Mouse (Mus musculus): Measurements from ENCODE around the gene Pecam1. TPM values are rescaled to one million over a fixed set of nuclear protein-coding genes. Genes with fewer than 3 reads are reported as not detected.
"Not testable (repeated sequence)": the region's sequence is repeated elsewhere in the genome, so short reads cannot be mapped to it uniquely, and the experiment has no call there.

Gene Pecam1
- total and polyA plus RNA-seq, 3 experiments = 18.4 to 22.3 (median 19.2) TPM

DNA sequence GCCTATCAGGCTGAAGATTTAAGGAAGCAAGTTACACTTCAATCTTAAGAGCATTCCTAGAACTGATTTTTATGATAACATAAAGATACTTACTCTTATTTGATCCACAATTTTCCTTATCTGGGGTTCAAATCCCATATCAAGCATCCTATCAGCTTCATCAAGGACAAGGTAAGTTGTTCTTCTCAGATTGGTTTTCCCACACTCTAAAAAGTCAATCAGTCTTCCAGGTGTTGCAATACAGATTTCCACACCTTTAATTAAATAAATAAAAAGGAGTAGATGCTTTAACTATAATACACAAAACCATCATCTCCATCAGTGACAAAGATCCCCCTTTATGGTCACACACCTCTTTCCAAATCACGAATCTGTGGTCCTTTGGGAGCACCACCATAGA is 34.6 kb upstream of the Pecam1 start:
- Histone ChIP-seq H3K27ac (ENCODE audit: insufficient read depth, low read depth) (no peak overlapping the region), H3K9me3 (replicated peaks; ENCODE audit: low read length) (no peaks in the 10 kb centered on the region), H3K4me2 (ENCODE audit: insufficient read depth, low read depth, poor library complexity, severe bottlenecking) (peak overlapping the region; percentile 31; the same call in 1 of the 2 replicates), H3K4me1 (ENCODE audit: control insufficient read depth in 1 of 2, insufficient read depth in 2 of 2) (peaks cover under 1 to 52% of the 10 kb centered on the region in 2 experiments; a peak in 2 of 4 replicates), H3K27me3 (replicated peaks) (no peaks in the 10 kb centered on the region), H3K79me2 (replicated peaks; ENCODE audit: control insufficient read depth, extremely low read depth, insufficient read depth, poor library complexity, severe bottlenecking) (peaks cover 70% of the 10 kb centered on the region), H3K4me3 (replicated peaks in 1 of 3; ENCODE audit: low read depth in 2 of 3, low read length in 2 of 3, poor library complexity in 1 of 3) (no peak overlapping the region), H3K9ac (ENCODE audit: insufficient read depth, low read depth) (0 out of 2 replicates have a peak overlapping the region, but pooled peaks have one; percentile 100), H3K36me3 (replicated peaks in 1 of 2; ENCODE audit: control insufficient read depth in 1 of 2, insufficient read depth in 1 of 2, low read length in 1 of 2) (peaks cover 53 to 66% of the 10 kb centered on the region in 2 experiments)
- in situ Hi-C loops (cut with MboI; ENCODE audit: low pct_ligation_motif_present, low pct_unique_long_range_greater_than_20kb, low sequenced_read_pairs) = no loop called here
- dilution Hi-C loops (cut with MboI; ENCODE audit: extremely low pct_ligation_motif_present, extremely low pct_unique_long_range_greater_than_20kb, low sequenced_read_pairs) = no loop called here
- DNase-seq (ENCODE audit: extremely low read depth) = no peak
- TF ChIP-seq CTCF (conservative IDR thresholded peaks at IDR 0.05 in 1 of 2, IDR thresholded peaks at IDR 0.05 in 1 of 2; ENCODE audit: low read depth in 2 of 2, low read length in 2 of 2) (no peak), JUN (IDR thresholded peaks at IDR 0.05; ENCODE audit: insufficient read depth, low read depth, low read length) (no peak), CHD1 (IDR thresholded peaks at IDR 0.05; ENCODE audit: low read depth, low read length) (no peak), PAX5 (IDR thresholded peaks at IDR 0.05; ENCODE audit: low read length) (no peak), RAD21 (IDR thresholded peaks at IDR 0.05; ENCODE audit: low read depth, low read length) (no peak), ZKSCAN1 (IDR thresholded peaks at IDR 0.05; ENCODE audit: borderline replicate concordance, low read depth, low read length) (no peak), POLR2AphosphoS2 (IDR thresholded peaks at IDR 0.05; ENCODE audit: low read depth, low read length) (peak; percentile 53; the same call in 1 of the 2 replicates)

DNA sequence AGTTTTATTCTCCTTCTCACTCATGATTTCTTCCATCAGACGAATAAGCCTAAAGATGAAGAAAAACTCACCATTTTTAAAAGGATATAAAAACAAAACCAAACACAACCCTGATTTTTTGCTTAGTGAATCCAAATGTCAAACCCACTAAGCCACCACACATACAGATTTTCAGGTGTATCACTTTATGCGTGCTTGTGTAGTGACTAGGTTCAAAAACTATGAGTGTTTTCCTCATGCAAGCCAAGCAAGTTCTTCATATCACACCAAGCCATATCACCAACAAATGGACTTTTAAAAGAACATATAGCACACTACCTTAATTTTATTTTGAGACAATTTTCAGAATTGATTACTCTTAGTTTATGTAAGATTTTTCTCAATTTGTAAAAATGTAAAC is 34.0 kb upstream of the Pecam1 start:
- H3K9ac ChIP-seq (ENCODE audit: insufficient read depth, low read depth) = no peak overlapping the region
- no peak for DNase-seq (ENCODE audit: extremely low read depth)
- peaks cover 67% of the 10 kb centered on the region for H3K79me2 ChIP-seq (replicated peaks; ENCODE audit: control insufficient read depth, extremely low read depth, insufficient read depth, poor library complexity, severe bottlenecking)
- H3K9me3 ChIP-seq (replicated peaks; ENCODE audit: low read length) = no peaks in the 10 kb centered on the region
- H3K4me3 ChIP-seq (replicated peaks in 1 of 3; ENCODE audit: low read depth in 2 of 3, low read length in 2 of 3, poor library complexity in 1 of 3) = no peak overlapping the region
- no peak overlapping the region for H3K4me2 ChIP-seq (ENCODE audit: insufficient read depth, low read depth, poor library complexity, severe bottlenecking)
- TF ChIP-seq RAD21 (IDR thresholded peaks at IDR 0.05; ENCODE audit: low read depth, low read length) (no peak), SMC3 (IDR thresholded peaks at IDR 0.05; ENCODE audit: low read depth, low read length) (no peak), PAX5 (IDR thresholded peaks at IDR 0.05; ENCODE audit: low read length) (no peak), CHD1 (IDR thresholded peaks at IDR 0.05; ENCODE audit: low read depth, low read length) (peak; percentile 68; the same call in 1 of the 2 replicates)
- no peaks in the 10 kb centered on the region for H3K27me3 ChIP-seq (replicated peaks)
- in situ Hi-C loops (cut with MboI; ENCODE audit: low pct_ligation_motif_present, low pct_unique_long_range_greater_than_20kb, low sequenced_read_pairs) = no loop called here
- H3K36me3 ChIP-seq (replicated peaks in 1 of 2; ENCODE audit: control insufficient read depth in 1 of 2, insufficient read depth in 1 of 2, low read length in 1 of 2) = peaks cover 55 to 69% of the 10 kb centered on the region in 2 experiments
- H3K4me1 ChIP-seq (ENCODE audit: control insufficient read depth in 1 of 2, insufficient read depth in 2 of 2) = peaks cover 2 to 55% of the 10 kb centered on the region in 2 experiments; a peak in 2 of 4 replicates
- H3K27ac ChIP-seq (ENCODE audit: insufficient read depth, low read depth) = no peak overlapping the region
- dilution Hi-C loops (cut with MboI; ENCODE audit: extremely low pct_ligation_motif_present, extremely low pct_unique_long_range_greater_than_20kb, low sequenced_read_pairs) = no loop called here

GRCm38 (mm10) chr11:106782841-106783764 is 32.7 kb upstream of the Pecam1 start:
- Histone ChIP-seq H3K27me3 (replicated peaks) (no peaks in the 10 kb centered on the region), H3K9ac (ENCODE audit: insufficient read depth, low read depth) (no peak overlapping the region), H3K4me3 (replicated peaks in 1 of 3; ENCODE audit: low read depth in 2 of 3, low read length in 2 of 3, poor library complexity in 1 of 3) (no peak overlapping the region), H3K4me2 (ENCODE audit: insufficient read depth, low read depth, poor library complexity, severe bottlenecking) (no peak overlapping the region), H3K79me2 (replicated peaks; ENCODE audit: control insufficient read depth, extremely low read depth, insufficient read depth, poor library complexity, severe bottlenecking) (peaks cover 71% of the 10 kb centered on the region), H3K36me3 (replicated peaks in 1 of 2; ENCODE audit: control insufficient read depth in 1 of 2, insufficient read depth in 1 of 2, low read length in 1 of 2) (peaks cover 55 to 69% of the 10 kb centered on the region in 2 experiments), H3K27ac (ENCODE audit: insufficient read depth, low read depth) (no peak overlapping the region), H3K9me3 (replicated peaks; ENCODE audit: low read length) (no peaks in the 10 kb centered on the region), H3K4me1 (ENCODE audit: control insufficient read depth in 1 of 2, insufficient read depth in 2 of 2) (peaks cover 2 to 55% of the 10 kb centered on the region in 2 experiments; a peak in 2 of 4 replicates)
- 0 out of 2 replicates have a peak, but pooled peaks have one; percentile 6 for TF ChIP-seq POLR2A (IDR thresholded peaks at IDR 0.05; ENCODE audit: low read depth, low read length)
- TF ChIP-seq ETS1 (conservative IDR thresholded peaks at IDR 0.05; ENCODE audit: low read depth, low read length) = no peak
- TF ChIP-seq JUN (IDR thresholded peaks at IDR 0.05; ENCODE audit: insufficient read depth, low read depth, low read length) = no peak
- no peak for TF ChIP-seq GABPA (IDR thresholded peaks at IDR 0.05; ENCODE audit: insufficient replicate concordance, low read depth, low read length)
- TF ChIP-seq EP300 (IDR thresholded peaks at IDR 0.05; ENCODE audit: low read length) = no peak
- TF ChIP-seq PAX5 (IDR thresholded peaks at IDR 0.05; ENCODE audit: low read length) = no peak
- TF ChIP-seq POLR2AphosphoS2 (IDR thresholded peaks at IDR 0.05; ENCODE audit: low read depth, low read length) = peak; percentile 94
- dilution Hi-C loops (cut with MboI; ENCODE audit: extremely low pct_ligation_motif_present, extremely low pct_unique_long_range_greater_than_20kb, low sequenced_read_pairs) (no loop called here), in situ Hi-C loops (cut with MboI; ENCODE audit: low pct_ligation_motif_present, low pct_unique_long_range_greater_than_20kb, low sequenced_read_pairs) (no loop called here)
- no peak for DNase-seq (ENCODE audit: extremely low read depth)

DNA sequence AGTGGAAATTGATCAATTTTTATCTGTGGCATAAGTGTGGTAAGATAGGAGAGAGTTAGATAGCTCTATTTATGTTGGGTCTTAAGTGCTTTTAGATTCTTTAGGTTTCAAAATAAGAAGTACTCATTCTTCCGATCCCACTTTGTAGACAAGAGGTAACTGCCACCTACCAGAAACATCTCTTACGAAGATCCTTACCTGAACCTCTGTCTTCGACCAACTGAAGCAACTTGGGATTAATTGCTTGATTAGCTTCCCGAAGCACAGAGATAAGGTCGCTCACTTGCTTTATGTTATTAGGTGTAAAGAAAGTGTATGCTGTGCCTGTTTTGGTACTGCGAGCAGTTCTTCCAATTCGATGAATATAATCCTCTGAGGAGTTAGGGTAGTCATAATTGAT is 31.8 kb upstream of the Pecam1 start:
- H3K27me3 ChIP-seq (replicated peaks); in situ Hi-C loops (cut with MboI; ENCODE audit: low pct_ligation_motif_present, low pct_unique_long_range_greater_than_20kb, low sequenced_read_pairs); H3K4me3 ChIP-seq (replicated peaks in 1 of 3; ENCODE audit: low read depth in 2 of 3, low read length in 2 of 3, poor library complexity in 1 of 3); H3K9ac ChIP-seq (ENCODE audit: insufficient read depth, low read depth); dilution Hi-C loops (cut with MboI; ENCODE audit: extremely low pct_ligation_motif_present, extremely low pct_unique_long_range_greater_than_20kb, low sequenced_read_pairs); H3K9me3 ChIP-seq (replicated peaks; ENCODE audit: low read length); H3K27ac ChIP-seq (ENCODE audit: insufficient read depth, low read depth); H3K4me2 ChIP-seq (ENCODE audit: insufficient read depth, low read depth, poor library complexity, severe bottlenecking); DNase-seq (ENCODE audit: extremely low read depth): not testable (repeated sequence)
- H3K4me1 ChIP-seq (ENCODE audit: control insufficient read depth in 1 of 2, insufficient read depth in 2 of 2) = peaks cover 4 to 61% of the 10 kb centered on the region in 2 experiments; a peak in 2 of 4 replicates
- H3K36me3 ChIP-seq (replicated peaks in 1 of 2; ENCODE audit: control insufficient read depth in 1 of 2, insufficient read depth in 1 of 2, low read length in 1 of 2) = peaks cover 54 to 69% of the 10 kb centered on the region in 2 experiments
- peaks cover 70% of the 10 kb centered on the region for H3K79me2 ChIP-seq (replicated peaks; ENCODE audit: control insufficient read depth, extremely low read depth, insufficient read depth, poor library complexity, severe bottlenecking)

Data from CH12.LX (cell line).